Mouse (Mus musculus) retina, postnatal 7 days (tissue): Measurements from ENCODE around the gene Rab30.
"Not testable (repeated sequence)": the region's sequence is repeated elsewhere in the genome, so short reads cannot be mapped to it uniquely, and the experiment has no call there.

Experiments used
- DNase-seq: peaks from one replicate; pipeline ENCODE4 v3.0.0-alpha.2; 2012; ENCODE audit warnings: low read depth, low spot score

Gene Rab30

GRCm38 (mm10) chr7:92743325-92743724 is 1.9 kb downstream of the Rab30 start:
- DNase-seq: no peak

DNA sequence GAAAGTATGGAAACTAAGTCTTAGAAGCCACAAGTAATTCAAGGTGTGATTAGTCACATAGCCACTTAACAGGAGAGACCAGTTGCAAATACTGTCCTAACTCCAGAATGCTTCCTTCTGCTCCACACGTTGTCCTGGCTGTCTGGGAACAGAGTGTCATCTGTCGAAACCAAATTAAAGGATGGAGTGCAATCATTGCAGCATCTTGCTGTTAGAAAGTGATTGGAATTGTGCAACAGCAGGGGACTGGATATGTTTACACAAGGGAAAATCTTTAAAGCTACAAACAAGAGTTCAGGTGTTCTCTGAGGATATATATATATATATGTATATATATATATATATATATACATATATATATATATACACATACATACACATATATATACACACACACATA is 9.0 kb downstream of the Rab30 start:
- no peak for DNase-seq

GRCm38 (mm10) chr7:92758067-92758466 is 16.7 kb downstream of the Rab30 start:
- DNase-seq: no peak

DNA sequence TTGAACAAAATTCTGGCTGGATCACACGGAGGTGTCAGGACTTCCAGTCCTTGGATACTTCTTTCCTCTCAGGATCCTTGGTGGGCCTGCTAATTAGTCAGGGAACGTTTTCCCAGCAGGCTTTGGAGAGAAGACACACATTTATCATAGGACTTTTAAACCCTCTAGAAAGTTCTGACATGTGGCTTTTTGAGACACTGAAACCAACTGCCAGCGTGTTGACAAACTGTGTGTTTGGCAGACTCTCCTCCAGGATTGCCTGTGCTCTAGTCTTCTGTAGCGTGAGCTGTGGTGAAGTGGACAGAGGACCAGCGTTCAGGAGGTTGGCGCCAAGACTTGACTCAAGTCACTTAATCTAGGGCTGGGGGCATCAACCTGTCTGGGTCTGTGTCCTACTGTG is 19.2 kb downstream of the Rab30 start:
- DNase-seq: no peak

DNA sequence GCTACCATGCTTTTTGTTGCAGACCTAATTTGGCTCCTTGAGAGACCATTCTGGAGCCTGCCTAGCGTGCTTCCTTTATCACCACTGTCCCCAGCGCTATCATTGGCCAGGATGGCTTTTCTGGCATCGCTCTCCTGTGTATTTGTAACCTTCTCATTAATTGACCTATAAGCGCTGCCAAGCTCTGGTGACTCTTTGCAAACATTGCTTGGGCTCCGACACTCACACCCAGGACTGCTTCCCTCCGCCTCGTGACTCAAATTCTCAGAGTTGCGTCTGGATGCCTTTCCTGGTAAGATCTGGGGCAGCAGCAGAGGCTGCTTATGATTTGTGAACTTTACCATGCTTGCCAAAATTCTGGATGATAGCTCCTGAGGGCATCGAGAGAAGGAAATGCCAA is 19.8 kb downstream of the Rab30 start:
- no peak for DNase-seq

- no peak for DNase-seq
Measured at GRCm38 (mm10) chr7:92765426-92765825, 24.0 kb downstream of the Rab30 start.

- no peak for DNase-seq
Measured at GRCm38 (mm10) chr7:92766096-92767090, 25.0 kb downstream of the Rab30 start.

DNA sequence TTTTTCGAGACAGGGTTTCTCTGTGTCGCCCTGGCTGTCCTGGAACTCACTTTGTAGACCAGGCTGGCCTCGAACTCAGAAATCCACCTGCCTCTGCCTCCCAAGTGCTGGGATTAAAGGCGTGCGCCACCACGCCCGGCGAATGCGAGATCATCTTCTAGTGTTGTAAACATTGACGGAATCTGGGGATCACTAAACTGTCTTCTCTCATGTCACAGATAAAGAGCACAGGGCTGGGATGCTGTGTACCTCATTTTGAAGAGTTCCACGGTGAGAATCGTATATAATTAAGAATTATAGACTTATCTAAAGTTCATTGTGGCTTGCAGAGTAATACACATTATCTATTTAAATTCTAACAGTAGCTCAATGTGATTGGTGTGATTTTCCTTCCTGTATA is 26.7 kb downstream of the Rab30 start:
- DNase-seq: not testable (repeated sequence)

DNA sequence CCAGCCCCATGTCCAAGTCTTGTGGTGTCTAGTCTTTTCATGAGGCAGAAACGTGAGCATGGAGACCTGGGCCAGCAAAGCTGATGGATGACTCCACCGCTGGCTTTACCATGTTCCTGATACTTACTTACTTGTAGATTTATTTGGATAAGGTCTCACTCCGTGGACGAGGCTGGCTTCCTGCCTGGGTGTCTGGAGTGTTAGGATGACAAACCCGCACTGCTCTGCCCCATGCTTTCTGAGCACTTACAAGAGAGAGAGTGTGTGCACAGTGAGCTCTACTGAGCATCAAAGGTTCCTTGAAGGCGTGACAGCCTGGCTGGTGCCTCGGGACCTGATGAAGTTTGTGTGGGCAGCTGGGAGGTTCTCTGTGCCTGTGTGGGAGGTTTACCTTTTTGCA is 27.5 kb downstream of the Rab30 start:
- DNase-seq: no peak

GRCm38 (mm10) chr7:92773006-92773405 is 31.6 kb downstream of the Rab30 start:
- DNase-seq: no peak

DNA sequence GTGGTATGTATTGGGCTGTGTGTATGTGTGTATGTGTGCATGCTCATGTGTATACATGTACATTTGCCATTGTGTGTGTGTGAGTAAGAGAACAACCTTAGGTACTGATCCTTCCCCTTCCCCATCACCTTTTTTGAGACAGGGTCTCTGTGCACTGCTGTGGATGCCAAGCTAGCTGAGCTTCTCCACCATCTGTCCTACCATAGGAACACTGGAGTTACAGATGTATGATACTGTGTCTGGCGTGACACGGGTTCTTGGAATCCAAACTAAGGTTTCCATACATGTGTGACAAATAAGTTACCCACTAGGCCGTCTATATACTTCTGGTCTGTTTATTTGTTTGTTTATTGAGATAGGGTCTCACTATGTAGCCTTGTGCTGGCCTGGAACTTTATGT is 32.2 kb downstream of the Rab30 start:
- no peak for DNase-seq

- DNase-seq: no peak
Measured at GRCm38 (mm10) chr7:92774741-92775140, 33.3 kb downstream of the Rab30 start.

DNA sequence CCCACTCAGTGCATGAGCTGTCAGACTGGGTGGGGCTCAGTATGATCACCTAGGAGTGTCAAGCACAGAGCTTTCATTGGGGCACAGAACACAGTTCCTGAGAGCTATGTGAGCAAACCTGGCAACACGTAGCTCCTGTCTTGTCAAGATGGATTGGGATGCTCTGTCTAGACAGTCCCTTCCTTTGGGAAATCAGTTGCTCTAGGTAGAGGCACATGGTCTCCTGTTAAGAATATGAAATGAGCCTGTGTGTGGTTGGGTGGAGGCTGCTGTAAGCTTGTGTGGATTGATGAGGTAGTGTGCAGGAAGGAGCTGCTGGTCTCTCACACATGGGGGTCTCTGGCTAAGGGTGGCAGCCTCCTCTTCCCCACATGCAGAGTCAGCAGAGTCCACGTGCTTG is 34.3 kb downstream of the Rab30 start:
- no peak for DNase-seq

- no peak for DNase-seq
Measured at GRCm38 (mm10) chr7:92776647-92777046, 35.2 kb downstream of the Rab30 start.

- no peak for DNase-seq
Measured at GRCm38 (mm10) chr7:92777108-92777973, 35.9 kb downstream of the Rab30 start.

- no peak for DNase-seq
Measured at GRCm38 (mm10) chr7:92779058-92779457, 37.7 kb downstream of the Rab30 start.

- no peak for DNase-seq
Measured at GRCm38 (mm10) chr7:92781361-92781760, 40.0 kb downstream of the Rab30 start.

DNA sequence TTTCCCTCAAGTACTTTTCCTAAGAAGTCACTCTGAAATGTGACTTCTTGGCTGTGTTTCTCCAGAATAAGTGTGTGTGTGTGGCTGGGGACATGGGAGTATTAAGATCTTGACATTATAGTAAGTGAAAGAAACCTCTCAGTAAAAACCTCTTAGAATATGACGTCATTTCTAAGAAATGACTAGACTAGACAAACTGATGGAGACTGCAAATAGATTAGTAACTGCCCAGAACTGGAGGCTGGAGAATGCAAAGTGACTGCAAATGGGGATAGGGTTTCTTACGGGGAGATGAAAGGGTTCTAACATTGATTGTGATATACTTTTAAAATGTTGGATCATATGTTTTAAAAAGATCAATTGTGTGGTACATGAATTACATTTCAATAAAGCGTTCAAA is 40.5 kb downstream of the Rab30 start:
- DNase-seq: no peak

GRCm38 (mm10) chr7:92782511-92782910 is 41.1 kb downstream of the Rab30 start:
- no peak for DNase-seq

DNA sequence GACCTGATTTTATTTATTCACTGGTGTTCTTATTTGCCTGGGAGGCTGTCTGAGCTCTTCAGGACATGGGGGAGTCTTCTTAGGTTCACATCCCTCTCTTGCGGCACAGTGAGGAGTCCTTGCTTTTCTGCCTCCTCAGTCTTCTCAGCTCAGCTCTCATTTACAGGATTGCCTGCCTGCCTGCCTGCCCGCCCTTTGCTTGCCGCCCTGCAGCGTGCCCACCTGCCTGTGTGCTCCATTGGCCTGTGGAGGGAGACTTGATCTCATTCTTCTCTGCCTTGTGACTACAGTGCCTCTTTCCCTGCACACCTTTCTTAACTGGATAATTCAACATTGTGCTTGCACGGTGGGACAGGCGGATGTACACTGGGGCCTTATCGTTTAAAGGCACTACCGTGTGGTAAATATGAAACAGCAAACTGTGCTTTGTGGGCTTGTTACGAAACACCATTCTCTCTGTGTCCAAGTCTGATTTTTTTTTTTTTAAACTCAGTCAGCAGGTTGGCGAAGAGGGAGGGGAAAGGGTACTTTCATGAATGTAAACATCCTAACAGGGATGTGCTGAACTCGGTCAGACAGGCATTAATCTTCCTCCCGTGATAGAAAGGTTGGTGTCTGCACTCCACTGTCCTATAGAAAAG is 41.9 kb downstream of the Rab30 start:
- no peak for DNase-seq

DNA sequence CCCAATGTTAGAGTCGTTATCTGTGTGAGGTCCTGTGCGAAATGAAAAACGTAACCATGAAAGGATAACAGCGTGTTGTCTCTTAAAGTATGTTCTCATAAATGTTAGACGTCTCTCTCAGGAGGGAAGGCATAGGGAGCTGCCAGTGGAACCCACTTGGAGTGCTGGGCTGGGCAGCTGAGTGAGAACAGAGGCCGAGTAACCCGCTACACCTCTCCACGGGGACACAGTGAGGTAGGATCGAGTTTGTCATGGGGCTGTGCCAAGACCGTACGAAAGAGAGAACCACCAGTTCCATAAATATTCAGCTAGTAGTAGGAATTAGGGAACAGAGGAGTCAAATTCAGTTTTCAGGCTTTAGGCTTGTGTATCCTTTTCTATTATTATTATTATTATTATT is 42.5 kb downstream of the Rab30 start:
- DNase-seq: no peak

DNA sequence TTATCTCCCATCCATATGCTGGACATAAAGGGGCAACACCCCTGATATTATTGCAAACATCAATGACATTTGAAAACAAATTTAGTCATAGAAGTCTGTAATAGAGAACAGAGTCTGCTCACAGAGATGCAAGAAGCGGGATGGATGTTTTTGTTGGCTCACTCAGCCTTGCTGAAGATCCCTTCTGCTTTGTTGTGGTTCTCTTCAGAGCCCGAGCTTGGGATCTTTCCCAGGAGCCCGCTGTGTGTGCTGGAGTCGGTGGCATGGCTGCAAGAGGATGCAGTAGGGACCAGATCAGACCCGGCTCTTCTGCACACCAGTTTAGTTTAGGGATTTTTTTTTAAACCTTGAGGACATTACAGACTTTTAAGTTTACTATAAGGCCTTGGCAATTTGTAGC is 54.3 kb downstream of the Rab30 start:
- DNase-seq: no peak
